Mouse (Mus musculus) neural tube, embryonic 10.5 days (tissue): ENCODE measurements at regions not wholly inside any gene's neighbourhood (a gene's known extent, or its start where the extent isn't known, plus 50 kb on each side); places are given as distances from the start of the nearest gene placed in this dataset.

Experiments
- DNase-seq: peaks from one replicate; pipeline ENCODE4 v3.0.0-alpha.2; 2017; ENCODE audit warnings: low spot score; ENCODE audit errors: extremely low spot score

GRCm38 (mm10) chr2:114828192-114828591, 173.4 kb upstream of the Dph6 start:
- DNase-seq, result no peak

- no peak for DNase-seq
These were observed 180.9 kb upstream of the Dph6 start for GRCm38 (mm10) chr2:114835694-114836093.

GRCm38 (mm10) chr2:114843696-114844388, 189.1 kb upstream of the Dph6 start:
- no peak for DNase-seq

- no peak for DNase-seq
These were observed 189.6 kb upstream of the Dph6 start for GRCm38 (mm10) chr2:114844389-114844771.

- no peak for DNase-seq
These were observed 193.7 kb upstream of the Dph6 start for GRCm38 (mm10) chr2:114848439-114848838.

GRCm38 (mm10) chr2:114848914-114849313, 194.2 kb upstream of the Dph6 start:
- no peak for DNase-seq

GRCm38 (mm10) chr2:114853715-114854530, 199.2 kb upstream of the Dph6 start:
- peak; percentile 80 for DNase-seq

- no peak for DNase-seq
These were observed 217.5 kb upstream of the Dph6 start for GRCm38 (mm10) chr2:114872272-114872671.

GRCm38 (mm10) chr2:114873090-114873489, 218.3 kb upstream of the Dph6 start:
- no peak for DNase-seq

GRCm38 (mm10) chr2:114879084-114879483, 224.3 kb upstream of the Dph6 start:
- no peak for DNase-seq

- DNase-seq, result no peak
These were observed 225.0 kb upstream of the Dph6 start for GRCm38 (mm10) chr2:114879784-114880183.

GRCm38 (mm10) chr2:114885734-114886260, 231.0 kb upstream of the Dph6 start:
- no peak for DNase-seq

- no peak for DNase-seq
These were observed 244.0 kb upstream of the Dph6 start for GRCm38 (mm10) chr2:114898812-114899211.

- DNase-seq, result no peak
These were observed 257.2 kb upstream of the Dph6 start for GRCm38 (mm10) chr2:114911845-114912500.

GRCm38 (mm10) chr2:114915025-114915690, 260.4 kb upstream of the Dph6 start:
- no peak for DNase-seq

GRCm38 (mm10) chr2:114918420-114919332, 263.9 kb upstream of the Dph6 start:
- DNase-seq, result no peak

- DNase-seq, result no peak
These were observed 269.1 kb upstream of the Dph6 start for GRCm38 (mm10) chr2:114923911-114924310.

- DNase-seq, result no peak
These were observed 280.7 kb upstream of the Dph6 start for GRCm38 (mm10) chr2:114935436-114935835.

GRCm38 (mm10) chr2:114938416-114939147, 283.8 kb upstream of the Dph6 start:
- DNase-seq, result no peak

GRCm38 (mm10) chr2:114966111-114966510, 311.3 kb upstream of the Dph6 start:
- DNase-seq, result no peak
